Mouse (Mus musculus) liver, embryonic 11.5 days (tissue): ENCODE measurements around the gene Rbl2. TPM values are rescaled to one million over a fixed set of nuclear protein-coding genes. Genes with fewer than 3 reads are reported as not detected.

Source experiments
- ATAC-seq: fragments of 200-750 bp; cut with Nextera tagmentation; replicated peaks from 2 replicates; pipeline ENCODE4 v1.8.0; 2017; ENCODE audit warnings: moderate number of reproducible peaks, mild to moderate bottlenecking, moderate TSS enrichment, moderate library complexity; ENCODE audit not compliant: low FRiP score
- DNase-seq: peaks from one replicate; pipeline ENCODE4 v3.0.0-alpha.2; 2017; ENCODE audit warnings: low spot score
- H3K27ac ChIP-seq: fragments of 300-500 bp; sonication (generic); 2 replicates; pipeline ENCODE4 v1.5.1; 2014; ENCODE audit warnings: mild to moderate bottlenecking, low read depth, low read length, control low read depth
- H3K27me3 ChIP-seq: fragments of 300-500 bp; sonication (generic); replicated peaks from 2 replicates; pipeline ENCODE4 v1.6.1; 2014; ENCODE audit warnings: low read length, mixed read lengths; ENCODE audit not compliant: control insufficient read depth, insufficient read depth
- H3K36me3 ChIP-seq: fragments of 300-500 bp; sonication (generic); 2 replicates; pipeline ENCODE4 v1.6.1; 2014; ENCODE audit warnings: mild to moderate bottlenecking, low read length, moderate library complexity, mixed read lengths; ENCODE audit not compliant: control insufficient read depth, insufficient read depth
- H3K4me1 ChIP-seq: fragments of 300-500 bp; sonication (generic); replicated peaks from 2 replicates; pipeline ENCODE4 v1.6.1; 2014; ENCODE audit warnings: low read length, mixed read lengths; ENCODE audit not compliant: control insufficient read depth, insufficient read depth
- H3K4me2 ChIP-seq: fragments of 300-500 bp; sonication (generic); 2 replicates; pipeline ENCODE4 v1.6.1; 2014; ENCODE audit warnings: mild to moderate bottlenecking, control low read depth, moderate library complexity
- H3K4me3 ChIP-seq: fragments of 300-500 bp; sonication (generic); 2 replicates; pipeline ENCODE4 v1.5.1; 2014; ENCODE audit warnings: low read depth, low read length, control low read depth
- H3K9ac ChIP-seq: fragments of 300-500 bp; sonication (generic); 2 replicates; pipeline ENCODE4 v1.6.1; 2014; ENCODE audit warnings: low read depth, low read length, control low read depth
- H3K9me3 ChIP-seq: fragments of 300-500 bp; sonication (generic); 2 replicates; pipeline ENCODE4 v1.6.1; 2016; ENCODE audit warnings: low read length, inconsistent platforms, mixed read lengths; ENCODE audit not compliant: control insufficient read depth
- WGBS: fragments of 180-500 bp; shearing (Covaris S2); extraction: QIAGEN DNeasy Blood & Tissue Kit; methylation state at CpG from one replicate; pipeline ENCODE4 v1.1.7; 2014; 5-methylcytosine and 5-hydroxymethylcytosine counted together
- polyA plus RNA-seq: library from polyadenylated mRNA; unstranded; fragments of >200 nt; fragmentation: Nextera tagmentation; extraction: Ambion mirVana; gene quantifications from 2 replicates; pipeline ENCODE4 v1.2.1, GENCODE M21; 2014

Rbl2 gene
- polyA plus RNA-seq, 1 experiment from 2014 or later: 14.6 TPM

- Histone ChIP-seq H3K4me1 (peaks cover 5% of the 10 kb centered on the region; the same call in 1 of the 2 replicates), H3K9ac (no peak overlapping the region), H3K4me3 (no peak overlapping the region), H3K27me3 (no peaks in the 10 kb centered on the region), H3K4me2 (no peak overlapping the region; the same call in 1 of the 2 replicates), H3K36me3 (no peaks in the 10 kb centered on the region), H3K9me3 (no peaks in the 10 kb centered on the region), H3K27ac (no peak overlapping the region)
- DNase-seq: no peak
- 81% methylated on average over 7 of the region's 7 CpGs for WGBS
- peak; percentile 37 for ATAC-seq
Observed at GRCm38 (mm10) chr8:91059884-91060510, 9.9 kb upstream of the Rbl2 start.

GRCm38 (mm10) chr8:91060555-91061471 is 9.0 kb upstream of the Rbl2 start:
- Histone ChIP-seq H3K36me3 (no peaks in the 10 kb centered on the region), H3K4me1 (peaks cover 5% of the 10 kb centered on the region; the same call in 1 of the 2 replicates), H3K9me3 (no peaks in the 10 kb centered on the region), H3K27ac (no peak overlapping the region), H3K9ac (peak overlapping the region; percentile 41; the same call in 1 of the 2 replicates), H3K4me3 (0 out of 2 replicates have a peak overlapping the region, but pooled peaks have one; percentile 21), H3K4me2 (peak overlapping the region; percentile 57), H3K27me3 (no peaks in the 10 kb centered on the region)
- peak; percentile 48 for DNase-seq
- ATAC-seq: peak; percentile 87
- 73% methylated on average over 19 of the region's 19 CpGs for WGBS

- Histone ChIP-seq H3K36me3 (no peaks in the 10 kb centered on the region), H3K4me3 (no peak overlapping the region), H3K9me3 (no peaks in the 10 kb centered on the region), H3K9ac (no peak overlapping the region), H3K4me2 (no peak overlapping the region), H3K27me3 (no peaks in the 10 kb centered on the region), H3K27ac (no peak overlapping the region), H3K4me1 (peaks cover 4% of the 10 kb centered on the region; the same call in 1 of the 2 replicates)
- DNase-seq: no peak
- WGBS: 40% methylated on average over 4 of the region's 4 CpGs
- ATAC-seq: no peak
Observed at GRCm38 (mm10) chr8:91065179-91065578, 4.7 kb upstream of the Rbl2 start.

GRCm38 (mm10) chr8:91069407-91069806 is 450 bp upstream of the Rbl2 start:
- no peaks in the 10 kb centered on the region for H3K9me3 ChIP-seq
- ATAC-seq (peak; percentile 18; the same call in 1 of the 2 replicates), DNase-seq (no peak)
- H3K9ac ChIP-seq: peak overlapping the region; percentile 55
- WGBS: 5% methylated on average over 10 of the region's 10 CpGs
- H3K27ac ChIP-seq: 0 out of 2 replicates have a peak overlapping the region, but pooled peaks have one; percentile 2
- H3K4me3 ChIP-seq: peak overlapping the region; percentile 76
- H3K4me1 ChIP-seq: peaks cover 6% of the 10 kb centered on the region; the same call in 1 of the 2 replicates
- H3K36me3 ChIP-seq: no peaks in the 10 kb centered on the region
- H3K4me2 ChIP-seq: peak overlapping the region; percentile 78
- no peaks in the 10 kb centered on the region for H3K27me3 ChIP-seq

- Histone ChIP-seq H3K27me3 (no peaks in the 10 kb centered on the region), H3K4me1 (peaks cover 6% of the 10 kb centered on the region; the same call in 1 of the 2 replicates), H3K36me3 (no peaks in the 10 kb centered on the region), H3K27ac (peak overlapping the region; percentile 19), H3K4me3 (peak overlapping the region; percentile 76), H3K9me3 (no peaks in the 10 kb centered on the region), H3K4me2 (peak overlapping the region; percentile 78), H3K9ac (peak overlapping the region; percentile 55)
- DNase-seq (peak; percentile 71), ATAC-seq (peak; percentile 83)
- under 1% methylated on average over 34 of the region's 34 CpGs for WGBS
Observed at GRCm38 (mm10) chr8:91070275-91070859, 510 bp downstream of the Rbl2 start.

GRCm38 (mm10) chr8:91077077-91077867 is 7.4 kb downstream of the Rbl2 start:
- Histone ChIP-seq H3K9ac (no peak overlapping the region), H3K4me1 (peaks cover 6% of the 10 kb centered on the region), H3K4me3 (no peak overlapping the region), H3K27me3 (no peaks in the 10 kb centered on the region), H3K36me3 (0 out of 2 replicates have a peak, but pooled peaks cover 3% of the 10 kb centered on the region), H3K4me2 (no peak overlapping the region), H3K27ac (no peak overlapping the region), H3K9me3 (no peaks in the 10 kb centered on the region)
- ATAC-seq (peak; percentile 56; the same call in 1 of the 2 replicates), DNase-seq (no peak)
- WGBS: 73% methylated on average over 12 of the region's 12 CpGs

- 0 out of 2 replicates have a peak, but pooled peaks cover 3% of the 10 kb centered on the region for H3K36me3 ChIP-seq
- WGBS: 89% methylated on average over 2 of the region's 2 CpGs
- H3K9me3 ChIP-seq: no peaks in the 10 kb centered on the region
- H3K27ac ChIP-seq: no peak overlapping the region
- no peak overlapping the region for H3K9ac ChIP-seq
- ATAC-seq (no peak), DNase-seq (no peak)
- H3K4me3 ChIP-seq: no peak overlapping the region
- peaks cover 6% of the 10 kb centered on the region for H3K4me1 ChIP-seq
- H3K27me3 ChIP-seq: no peaks in the 10 kb centered on the region
- no peak overlapping the region for H3K4me2 ChIP-seq
Observed at GRCm38 (mm10) chr8:91079678-91080077, 9.8 kb downstream of the Rbl2 start.
